Mouse (Mus musculus) bone marrow, adult 2 months (tissue): ENCODE measurements at regions not wholly inside any gene's neighbourhood (a gene's known extent, or its start where the extent isn't known, plus 50 kb on each side); places are given as distances from the start of the nearest gene placed in this dataset.

ENCODE experiments used
- CTCF ChIP-seq: fragments of 200-500 bp; IDR thresholded peaks from 2 replicates; pipeline ENCODE4 v1.5.1; 2011; ENCODE audit warnings: low read length, control low read depth; ENCODE audit not compliant: control insufficient read depth, insufficient read depth
- POLR2A ChIP-seq: fragments of 200-500 bp; IDR thresholded peaks from 2 replicates; pipeline ENCODE4 v1.6.1; 2011; ENCODE audit warnings: low read depth, mild to moderate bottlenecking, control low read depth, low read length, borderline replicate concordance; ENCODE audit not compliant: control insufficient read depth

GRCm38 (mm10) chr19:14293172-14293571 is 304.7 kb downstream of the Tle4 start:
- TF ChIP-seq CTCF (no peak), POLR2A (no peak)
